Mouse (Mus musculus) G1E (cell line): ENCODE measurements around the gene Gnat1.

Experiments used
- CTCF ChIP-seq: IDR thresholded peaks from 2 replicates; pipeline ENCODE4 v1.5.1; 2012; ENCODE audit warnings: low read depth, low read length, inconsistent platforms, mixed read lengths
- GATA1 ChIP-seq: IDR thresholded peaks from 2 replicates; pipeline ENCODE4 v1.6.1; 2012; ENCODE audit warnings: borderline replicate concordance, low read length, inconsistent platforms, mixed read lengths
- GATA2 ChIP-seq: IDR thresholded peaks from 2 replicates; pipeline ENCODE4 v1.6.1; 2012; ENCODE audit warnings: low read depth, low read length, inconsistent platforms, borderline replicate concordance
- TAL1 ChIP-seq: conservative IDR thresholded peaks from 2 replicates; pipeline ENCODE4 v1.6.1; 2012; ENCODE audit warnings: low read depth, low read length, inconsistent platforms, mixed read lengths

DNA sequence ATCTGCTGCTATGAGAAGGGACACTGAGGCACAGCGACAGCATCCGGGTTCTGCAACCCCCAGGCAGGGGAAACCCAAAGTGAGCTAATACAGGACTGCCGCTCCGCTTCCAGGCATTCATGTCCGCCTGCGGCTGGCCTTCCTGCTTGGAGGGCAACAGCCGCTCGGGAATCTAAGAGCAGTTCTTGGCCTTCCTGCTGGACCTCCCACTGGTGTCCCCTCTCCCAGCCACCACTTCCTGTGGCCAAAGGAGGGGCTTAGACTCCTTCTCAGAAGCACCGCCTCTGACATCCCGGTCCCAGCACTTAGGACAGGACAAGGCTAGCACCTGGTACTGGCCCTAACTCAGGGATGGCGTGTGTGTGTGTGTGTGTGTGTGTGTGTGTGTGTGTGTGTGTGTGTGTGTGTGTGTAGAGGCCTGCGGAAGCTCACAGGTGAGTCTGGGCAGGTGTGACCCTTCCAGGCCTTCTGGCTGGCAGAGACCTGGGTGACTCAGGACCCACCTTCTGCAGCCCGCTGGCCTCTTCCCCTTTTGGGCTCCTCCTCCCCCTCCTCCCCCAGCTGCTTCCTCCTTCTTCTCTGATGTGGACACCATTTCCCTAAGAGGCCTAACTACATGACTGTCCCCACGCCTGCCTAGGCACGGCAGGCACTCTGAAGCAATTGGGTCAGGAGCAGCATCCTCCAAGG is 50.6 kb downstream of the Gnat1 start:
- TF ChIP-seq GATA1 (no peak), CTCF (no peak), TAL1 (no peak), GATA2 (no peak)
